Mouse (Mus musculus): ENCODE results near the gene Asic5. TPM values are rescaled to one million over a fixed set of nuclear protein-coding genes. Genes with fewer than 3 reads are reported as not detected.

Gene Asic5
- total RNA-seq (2021): not detected
- long read RNA-seq, experiment 1: 0 reads
- long read RNA-seq, experiment 2: 0 reads

DNA sequence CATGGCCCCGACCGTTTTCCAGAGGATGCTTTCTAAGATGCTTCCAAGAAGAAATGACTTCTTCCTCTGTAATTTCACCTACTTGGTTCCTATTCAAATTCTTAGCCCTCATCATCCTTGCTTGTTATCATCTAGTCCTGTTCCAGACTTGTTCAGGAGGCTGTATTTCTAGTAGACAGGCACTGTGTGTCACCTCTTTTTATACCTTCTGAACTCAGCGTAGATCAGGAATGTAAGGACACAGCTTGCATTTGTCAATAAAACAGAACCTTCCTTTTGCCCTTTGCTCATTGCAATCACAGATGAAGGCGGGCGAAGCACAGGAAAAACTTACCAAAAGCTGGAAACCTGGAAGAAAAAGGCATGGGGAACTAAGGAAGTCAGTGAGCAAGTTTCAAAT, at the start of gene Asic5:
Gene Asic5 (plus strand): TSS at position 301 of the 400 bp plus-strand sequence.
- no peak for DNase-seq

DNA sequence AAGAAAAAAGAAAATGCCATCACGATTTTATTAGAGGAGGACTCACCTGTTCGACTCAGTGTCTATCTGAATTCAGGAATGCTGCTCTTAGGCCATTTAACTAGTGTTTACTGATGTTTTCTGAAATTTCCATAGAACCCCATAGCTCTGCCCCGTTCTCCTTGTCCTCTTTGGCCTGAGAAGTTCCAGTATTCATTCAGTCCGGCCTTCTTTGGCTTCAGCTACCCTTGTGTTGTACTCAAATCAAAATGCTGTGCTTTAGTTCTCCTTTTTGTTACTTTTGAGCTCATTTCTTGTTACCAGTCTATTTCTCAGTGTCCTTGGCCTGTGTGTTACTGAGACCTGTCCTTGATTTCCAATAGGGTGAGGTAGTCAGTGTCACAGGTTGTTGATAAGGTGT, 48.7 kb upstream of the Asic5 start:
- DNase-seq: peak in 1 of 2 experiments; percentile 20

DNA sequence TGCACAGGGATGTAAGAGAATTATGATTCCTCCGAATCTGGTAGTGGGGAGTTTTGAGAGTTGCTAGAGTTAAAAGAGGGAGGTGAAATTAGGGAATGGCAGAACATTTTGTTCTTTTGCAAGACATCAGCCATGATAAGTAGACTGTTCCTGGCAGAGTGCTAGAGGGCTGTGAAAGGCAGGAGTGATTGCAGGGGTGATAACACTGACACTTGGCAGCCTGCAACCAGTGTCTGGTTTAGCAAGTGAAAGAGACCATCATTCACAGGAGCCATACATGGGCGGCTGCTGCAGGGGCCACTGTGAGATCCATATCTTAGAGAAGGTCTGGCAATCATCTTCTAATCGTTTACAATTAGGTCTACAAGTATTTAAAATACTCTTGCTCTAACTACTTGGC, 43.2 kb upstream of the Asic5 start:
- peak in 1 of 2 experiments; percentile 51 for DNase-seq

DNA sequence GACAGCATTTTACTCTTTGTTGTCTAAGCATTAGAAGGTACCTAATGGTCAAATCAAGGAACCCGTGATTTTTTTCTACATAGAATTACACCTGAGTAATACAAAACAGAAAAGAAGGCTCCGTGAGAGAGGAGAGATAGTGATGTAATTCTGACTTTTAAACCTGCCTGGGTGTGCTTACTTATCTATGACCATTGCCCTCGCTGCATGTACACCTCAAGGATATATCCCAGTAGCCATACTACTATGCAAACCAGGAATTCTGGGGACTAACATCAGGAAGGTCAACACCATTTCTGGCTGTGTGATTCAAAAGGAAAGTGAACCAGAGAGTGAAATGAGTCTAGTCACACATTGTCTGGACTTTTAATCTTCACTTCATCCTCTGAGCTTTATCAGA, 39.7 kb upstream of the Asic5 start:
- no peak for DNase-seq

DNA sequence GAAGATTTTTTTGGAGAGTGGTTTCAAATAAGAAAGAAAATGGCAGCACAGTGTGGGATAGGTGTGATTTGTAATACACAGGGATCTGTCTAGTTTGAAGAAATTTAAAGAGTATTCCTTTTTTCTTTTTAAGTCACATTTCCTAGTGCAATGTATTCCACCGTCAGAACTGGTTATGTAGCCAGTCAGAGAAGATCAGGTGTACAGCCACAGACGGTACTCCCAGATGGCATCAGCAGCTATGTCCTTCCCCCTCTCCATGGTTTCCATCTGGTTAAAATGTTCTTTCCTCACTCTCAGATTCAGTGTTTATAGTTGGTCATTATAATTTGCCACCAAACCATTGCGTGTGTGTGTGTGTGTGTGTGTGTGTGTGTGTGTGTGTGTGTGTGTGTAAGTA, 39.0 kb upstream of the Asic5 start:
- DNase-seq: no peak

DNA sequence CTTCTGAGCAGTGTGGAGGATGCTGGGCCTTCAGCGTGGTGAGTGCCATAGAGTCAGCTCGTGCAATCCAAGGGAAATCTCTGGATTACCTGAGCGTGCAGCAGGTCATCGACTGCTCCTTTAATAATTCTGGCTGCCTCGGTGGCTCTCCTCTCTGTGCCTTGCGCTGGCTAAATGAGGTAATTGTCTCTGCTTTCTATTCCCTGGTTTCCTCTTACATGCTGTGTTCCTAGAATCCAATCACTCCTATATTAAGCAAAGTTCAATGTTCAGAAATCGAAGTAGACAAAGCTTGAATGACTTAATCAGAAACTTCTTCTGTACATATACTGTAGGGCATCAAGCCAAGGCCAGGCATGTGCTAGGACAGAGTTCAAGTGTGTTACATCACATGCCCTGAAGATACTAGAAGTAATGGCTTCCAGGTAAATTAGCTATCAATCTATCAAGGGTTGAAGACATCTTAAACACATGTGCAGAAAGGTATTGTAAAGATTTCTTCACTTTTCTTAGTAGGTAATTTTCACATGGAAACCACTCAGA, 37.2 kb upstream of the Asic5 start:
- DNase-seq: no peak

DNA sequence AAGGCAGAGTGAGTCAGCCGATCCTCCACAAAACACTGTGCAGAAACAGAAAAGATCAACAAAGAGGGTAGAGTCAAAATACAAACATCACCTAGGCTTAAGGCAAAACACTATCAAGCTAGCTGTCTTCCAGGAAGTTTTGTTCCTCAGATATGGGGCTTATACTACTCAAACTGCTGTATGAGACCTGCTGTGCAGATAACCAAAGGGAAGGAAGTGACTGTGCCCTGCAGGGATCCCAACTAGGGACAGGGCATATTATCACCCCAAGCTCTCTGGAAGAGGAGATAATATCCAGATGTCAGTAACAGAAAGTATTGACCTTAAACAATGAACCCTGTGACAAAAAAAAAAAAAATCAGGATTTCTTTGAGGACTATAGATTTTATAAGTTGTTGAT, 33.0 kb upstream of the Asic5 start:
- no peak for DNase-seq

DNA sequence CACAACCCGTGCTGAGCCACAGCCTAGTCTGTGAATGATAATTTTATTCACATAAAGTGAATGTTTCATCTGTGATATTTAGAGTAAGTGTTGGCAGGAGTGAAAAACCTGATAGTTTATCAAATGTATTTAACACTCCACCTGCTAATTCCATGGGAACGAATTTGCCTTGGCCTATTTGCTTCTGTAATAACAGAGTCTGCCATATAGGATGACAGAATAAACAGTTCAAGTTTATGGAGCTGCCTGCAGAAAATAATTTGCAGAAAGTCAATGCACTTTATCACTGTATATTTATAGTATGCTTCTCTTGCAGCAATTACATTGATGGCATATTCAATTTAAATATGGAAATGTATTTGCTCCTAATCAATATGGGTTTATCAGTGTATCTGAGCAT, 30.3 kb upstream of the Asic5 start:
- no peak for DNase-seq

DNA sequence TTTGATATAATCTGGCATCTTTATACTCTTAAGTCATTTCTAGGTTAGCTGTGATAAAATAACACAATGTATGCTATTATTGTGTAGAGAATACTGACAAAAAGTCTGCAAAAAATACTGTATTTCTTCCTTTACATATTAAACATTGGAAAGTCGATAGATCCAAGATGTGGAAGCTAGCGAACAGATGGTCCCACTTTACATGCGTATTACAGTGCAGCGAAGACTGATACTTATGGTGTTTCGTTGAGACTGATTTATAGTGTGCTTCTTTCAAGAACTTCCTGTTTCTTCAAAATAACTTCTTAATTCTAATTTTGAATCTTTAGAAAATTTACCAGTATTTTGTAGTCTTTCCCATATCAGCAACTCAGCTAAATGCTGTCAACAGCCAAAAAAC, 24.6 kb upstream of the Asic5 start:
- DNase-seq: no peak

DNA sequence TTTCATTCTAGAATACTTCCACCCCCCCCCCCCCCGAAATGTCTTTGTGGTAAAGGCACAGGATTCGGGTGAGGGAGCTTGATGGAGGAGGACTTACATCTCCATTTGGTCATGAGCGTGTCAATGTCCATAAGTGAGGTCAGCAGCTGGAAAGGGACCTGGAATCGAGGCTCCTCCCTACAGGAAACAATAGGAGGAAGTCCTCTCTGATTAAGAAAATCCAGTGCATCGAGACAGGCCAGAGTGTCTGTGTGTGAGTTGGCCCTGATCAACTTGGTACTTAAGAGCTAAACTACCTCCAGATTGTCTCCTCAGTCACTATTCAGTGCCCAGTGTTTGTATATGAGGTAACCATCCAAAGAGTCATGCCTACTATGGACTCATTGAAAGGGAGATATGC, 20.8 kb upstream of the Asic5 start:
- no peak for DNase-seq

DNA sequence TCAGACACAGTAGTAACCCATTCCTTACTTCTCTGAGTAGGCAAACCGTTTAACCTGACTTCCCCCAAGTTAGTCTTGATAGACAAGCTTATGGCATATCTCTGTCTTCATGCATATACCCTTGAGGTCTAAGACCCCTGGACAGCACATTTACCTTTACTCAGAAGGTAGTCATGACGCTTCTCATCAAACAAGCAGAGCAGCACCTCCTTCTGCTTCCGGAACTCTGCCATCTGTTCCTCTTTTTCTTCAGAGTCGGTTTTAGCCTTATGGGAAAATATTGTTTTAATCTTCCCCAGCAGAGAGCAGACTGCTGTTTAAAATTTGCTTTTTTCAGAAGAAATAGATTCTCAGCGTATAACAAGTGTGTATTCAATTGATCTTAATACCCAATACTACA, 18.3 kb upstream of the Asic5 start:
- no peak for DNase-seq

DNA sequence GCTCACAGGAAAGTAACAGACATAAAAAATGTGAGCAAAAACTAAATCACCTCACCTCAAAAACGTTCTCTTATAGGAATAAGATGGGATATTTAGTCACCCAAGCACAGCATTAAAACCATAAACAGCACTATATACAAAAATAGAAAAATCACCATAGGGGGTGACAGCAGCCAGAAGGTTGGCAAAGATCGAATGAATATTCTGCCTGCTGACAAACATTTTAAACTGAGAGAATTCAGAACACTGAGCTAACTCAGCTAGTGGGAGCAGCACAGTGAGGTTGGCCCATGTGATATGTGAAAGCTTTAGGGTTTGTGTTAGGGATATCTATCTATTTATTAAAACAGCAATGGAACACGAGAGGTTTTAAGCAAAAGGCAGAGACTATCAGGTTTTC, 17.5 kb upstream of the Asic5 start:
- DNase-seq: no peak

DNA sequence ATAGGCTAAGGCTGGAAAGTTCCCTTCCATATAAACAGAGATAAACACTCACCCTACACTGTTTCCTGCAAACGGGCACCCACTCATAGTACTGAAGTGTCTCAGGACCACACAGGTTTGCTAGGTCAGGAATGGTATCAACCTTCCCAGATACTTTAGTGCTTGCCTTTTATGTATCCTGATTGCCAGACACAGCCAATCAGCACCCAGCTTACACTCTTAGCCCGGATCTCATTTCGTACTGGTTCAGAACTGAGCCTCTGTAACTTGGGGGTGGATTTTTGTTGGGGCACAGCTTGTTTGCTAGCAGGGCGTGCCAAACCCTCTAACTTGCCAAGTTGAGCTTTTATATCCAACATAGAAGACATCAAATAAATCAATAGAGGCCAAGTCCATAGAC, 6.5 kb upstream of the Asic5 start:
- no peak for DNase-seq

DNA sequence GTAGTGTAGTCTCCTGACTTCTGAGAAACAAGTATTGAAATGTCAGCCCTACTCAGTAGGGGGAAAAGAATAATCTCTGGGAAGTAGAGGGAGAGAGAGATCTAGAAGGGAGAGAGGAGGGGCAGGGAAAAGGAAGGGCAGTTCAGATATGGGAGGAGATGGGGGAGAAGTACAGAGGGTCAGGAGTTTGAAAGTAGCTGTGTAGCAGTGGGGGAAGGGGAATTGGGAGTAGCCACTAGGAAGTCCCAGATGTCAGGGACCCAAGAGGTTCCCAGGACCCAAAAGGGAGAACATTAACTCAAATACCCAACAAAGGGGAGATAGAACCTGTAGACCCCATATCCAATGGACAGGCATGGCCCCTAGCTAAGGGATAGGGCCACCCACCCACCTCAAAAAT, 6.0 kb upstream of the Asic5 start, which contains the start of gene Tdo2:
Gene Tdo2 (minus strand): TSS at position 101 of the 400 bp plus-strand sequence.
- no peak for DNase-seq

DNA sequence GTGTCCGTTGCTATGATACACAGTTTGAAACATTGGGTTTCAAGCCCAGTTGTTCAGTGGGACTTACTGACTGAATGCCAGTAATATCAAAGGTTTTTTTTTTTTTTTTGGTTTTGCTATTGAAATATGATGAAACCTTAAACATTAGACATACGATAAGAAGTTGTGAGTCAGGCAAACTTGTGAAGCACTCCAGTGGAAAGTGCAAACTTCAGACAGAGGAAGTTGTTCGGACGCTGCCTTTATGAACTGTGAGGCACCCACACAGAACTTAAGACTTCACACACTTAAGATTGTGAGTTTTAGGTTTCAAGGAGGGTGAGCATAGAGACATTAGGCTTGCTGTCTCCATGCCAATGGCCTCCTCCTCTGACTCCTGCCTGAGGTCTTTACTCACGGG, 514 bp upstream of the Asic5 start:
- DNase-seq: no peak

DNA sequence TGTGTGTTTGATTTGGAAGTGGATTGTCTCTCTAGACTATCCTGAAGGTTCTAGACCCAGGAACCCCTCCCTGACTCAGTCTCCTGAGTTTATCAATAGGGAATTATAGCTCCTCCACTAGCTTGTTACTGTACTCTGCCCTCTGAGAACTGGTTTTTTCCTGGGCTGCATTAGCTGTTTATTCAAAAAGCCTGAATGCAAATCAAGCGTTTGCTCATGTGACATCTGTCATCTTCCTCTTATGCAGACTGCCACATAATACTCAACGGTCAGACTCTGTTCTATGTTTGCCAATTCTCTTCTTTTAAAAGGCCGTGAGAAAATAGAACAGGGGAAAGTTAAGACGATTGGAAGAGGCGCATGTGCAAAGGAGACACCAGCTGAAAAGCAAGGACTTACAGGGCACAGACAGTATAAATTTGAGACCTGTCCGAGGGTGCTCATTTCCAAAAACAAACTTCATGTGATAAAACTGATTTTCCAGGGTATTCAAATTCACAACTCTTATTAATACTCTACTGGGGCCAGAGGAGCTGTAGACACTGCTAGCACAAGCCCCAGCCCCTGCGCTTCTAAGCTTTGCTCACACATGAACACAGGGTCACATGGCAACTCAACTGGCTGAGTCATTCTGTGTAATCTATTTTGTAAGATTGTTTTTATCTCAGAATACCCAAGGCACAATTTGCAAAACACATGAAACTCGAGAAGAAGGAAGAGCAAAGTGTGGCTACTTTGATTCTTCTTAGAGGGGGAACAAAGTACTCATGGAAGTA, 1.2 kb downstream of the Asic5 start:
- DNase-seq: peak in 1 of 2 experiments; percentile 10

DNA sequence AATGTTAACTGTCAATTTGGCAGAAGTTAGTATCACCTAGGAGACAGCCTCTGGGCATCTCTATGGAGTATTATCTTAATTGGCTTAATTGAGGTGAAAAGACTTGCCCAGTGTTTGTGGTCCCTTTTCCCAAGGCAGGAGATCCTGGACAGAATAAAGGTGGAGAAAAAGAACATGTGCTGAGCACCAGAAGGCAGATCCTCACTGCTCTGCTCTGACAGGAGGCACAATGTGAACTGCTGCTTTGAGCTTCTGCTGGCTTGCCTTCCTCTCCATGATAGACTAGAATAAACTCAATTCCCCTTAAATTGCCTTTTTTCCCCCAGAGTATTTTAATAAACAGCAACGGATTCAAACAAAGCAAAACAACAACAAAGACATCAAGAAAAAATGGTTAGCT, 3.0 kb downstream of the Asic5 start:
- DNase-seq: no peak

DNA sequence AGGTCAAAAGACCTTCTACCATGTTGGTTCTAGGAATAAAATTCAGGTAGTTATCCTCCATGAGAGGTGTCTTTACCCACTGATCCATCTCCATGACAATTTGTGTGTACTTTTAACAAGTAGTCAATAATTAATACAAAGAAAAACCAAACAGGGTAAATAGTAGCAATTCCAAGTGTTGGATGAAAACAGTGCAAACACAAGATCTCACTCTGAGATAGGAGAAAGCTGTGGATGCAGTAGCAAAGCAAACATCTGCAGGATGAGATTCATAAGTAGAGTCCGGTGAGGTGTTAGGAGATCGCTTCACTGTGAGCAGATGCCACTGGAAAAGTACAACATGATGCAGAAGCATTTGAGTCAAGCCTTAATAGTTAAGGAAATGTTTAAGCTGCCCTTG, 4.0 kb downstream of the Asic5 start:
- DNase-seq: no peak

DNA sequence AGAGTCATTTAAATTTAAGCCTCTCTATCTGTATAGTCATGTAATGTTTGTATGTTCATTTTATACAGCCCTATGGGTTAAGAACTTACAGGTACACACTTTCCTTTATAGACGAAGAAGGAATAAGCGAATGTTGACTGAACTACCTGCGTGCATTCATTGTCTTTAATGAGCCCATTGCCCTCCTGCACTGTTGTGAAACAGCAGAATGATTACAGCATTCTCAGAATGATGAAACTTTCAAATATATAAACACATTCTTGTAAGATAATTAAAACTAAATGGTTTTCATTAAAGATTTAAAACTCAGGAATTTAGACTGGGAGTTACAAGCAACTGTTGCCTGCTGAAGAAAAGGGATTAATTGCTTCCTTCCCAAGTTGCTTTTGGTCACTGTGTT, 5.5 kb downstream of the Asic5 start:
- no peak for DNase-seq

DNA sequence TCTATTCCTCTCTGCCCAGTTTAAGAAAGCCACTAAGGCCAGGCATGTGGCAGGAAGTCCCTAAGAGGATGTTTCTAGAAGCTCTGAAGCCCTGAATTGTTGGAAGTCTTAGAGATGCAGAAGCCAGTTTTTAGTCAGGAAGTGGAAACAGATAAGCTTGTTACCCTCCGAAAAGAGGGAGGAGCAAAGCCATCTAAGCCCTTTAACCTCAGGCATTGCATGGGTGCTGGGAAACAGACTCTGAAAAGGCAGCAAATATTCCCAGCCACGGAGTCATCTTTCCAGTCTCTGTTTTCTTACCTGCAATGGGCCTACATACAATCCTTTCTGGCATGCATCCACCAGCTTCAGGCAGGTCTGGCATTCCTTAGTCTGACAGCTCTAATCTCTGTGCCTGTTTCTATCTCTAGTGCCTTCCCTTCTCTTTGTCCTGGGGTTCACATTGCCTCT, 7.6 kb downstream of the Asic5 start:
- peak; percentile 10 to 12 for DNase-seq

DNA sequence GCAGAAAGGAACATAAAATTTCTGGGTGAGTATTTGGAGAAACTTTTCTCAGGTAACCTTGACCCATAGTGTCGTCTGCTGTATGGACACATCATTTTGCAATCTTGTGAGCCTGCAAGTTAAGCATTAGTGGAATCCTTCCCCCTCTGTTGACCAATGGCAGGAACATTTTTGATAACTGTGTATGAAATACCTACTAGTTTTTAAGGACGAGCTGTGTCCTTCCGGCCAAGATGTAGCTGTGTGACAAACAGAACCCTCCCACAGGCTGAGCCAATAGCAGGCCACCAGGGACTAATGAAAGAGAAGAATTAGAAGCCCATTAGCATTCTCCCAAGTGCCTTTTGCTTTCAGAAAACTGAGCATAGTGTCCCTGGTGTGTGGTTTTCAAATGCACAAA, 8.4 kb downstream of the Asic5 start:
- DNase-seq: no peak

DNA sequence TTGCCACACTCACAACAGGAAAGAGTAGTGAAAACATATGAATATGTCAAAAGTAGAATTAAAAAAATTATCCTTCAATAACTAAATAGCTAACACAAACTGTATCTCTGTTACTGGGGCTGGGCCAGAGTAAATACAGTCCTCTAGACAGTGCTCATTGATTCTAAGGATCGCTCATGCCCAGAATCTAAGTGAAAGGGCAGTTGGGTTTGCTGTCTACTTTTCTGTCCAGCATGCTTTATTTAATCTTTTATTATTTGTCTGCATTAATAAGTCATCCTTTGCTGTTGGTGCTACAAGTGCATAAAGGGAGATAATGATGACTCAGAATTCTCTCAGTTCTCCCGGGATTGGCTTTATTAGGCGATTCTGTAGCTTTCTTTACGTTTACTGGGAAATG, 13.3 kb downstream of the Asic5 start:
- no peak for DNase-seq

DNA sequence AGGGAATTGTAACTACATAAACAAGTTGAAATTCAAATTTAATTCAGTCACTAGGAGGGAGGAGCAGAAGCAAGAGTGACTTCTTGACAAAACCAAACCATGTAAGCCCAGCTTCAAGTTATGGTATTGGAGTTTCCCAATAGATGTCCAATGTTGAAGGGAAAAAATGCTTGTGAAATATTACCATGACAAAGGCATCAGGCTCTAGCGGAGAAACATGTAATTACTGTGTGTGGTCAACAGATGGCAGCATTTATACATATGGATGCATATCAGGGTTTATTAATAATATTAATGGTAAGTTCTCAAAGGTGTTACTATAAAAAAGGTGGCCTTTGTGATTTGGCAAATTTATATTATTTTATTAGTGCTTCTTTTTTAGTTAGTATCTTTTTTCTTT, 13.9 kb downstream of the Asic5 start:
- DNase-seq: peak; percentile 33 to 53

DNA sequence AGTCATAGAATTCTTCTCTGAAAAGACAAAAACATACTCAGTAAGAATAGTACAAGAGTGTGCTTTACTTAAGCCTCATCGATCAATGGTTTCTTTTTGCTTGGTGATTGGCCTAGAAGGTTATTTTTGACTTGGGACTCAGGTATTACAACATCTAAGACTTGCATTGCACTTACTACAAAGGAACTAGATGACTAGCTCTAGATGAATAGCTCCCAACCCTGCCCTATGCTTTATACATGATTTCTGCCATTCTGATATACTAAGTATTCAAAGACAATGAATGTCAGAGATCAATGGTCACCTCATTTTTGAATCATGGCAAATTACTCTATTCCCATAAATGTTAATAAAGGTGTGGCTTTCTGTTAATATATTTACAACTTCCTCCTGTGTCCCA, 24.9 kb downstream of the Asic5 start:
- no peak for DNase-seq

Measured in heart, adult 18-20 months (tissue).